Mouse (Mus musculus) cerebellum, postnatal 36 days (tissue): ENCODE results near the gene Bicra.

Experiments
- DNase-seq, 2 experiments: peaks; one replicate each; pipeline ENCODE4 v3.0.0; 2021 to 2022; ENCODE audit warnings: mixed read lengths in 2 of 2

Bicra gene

DNA sequence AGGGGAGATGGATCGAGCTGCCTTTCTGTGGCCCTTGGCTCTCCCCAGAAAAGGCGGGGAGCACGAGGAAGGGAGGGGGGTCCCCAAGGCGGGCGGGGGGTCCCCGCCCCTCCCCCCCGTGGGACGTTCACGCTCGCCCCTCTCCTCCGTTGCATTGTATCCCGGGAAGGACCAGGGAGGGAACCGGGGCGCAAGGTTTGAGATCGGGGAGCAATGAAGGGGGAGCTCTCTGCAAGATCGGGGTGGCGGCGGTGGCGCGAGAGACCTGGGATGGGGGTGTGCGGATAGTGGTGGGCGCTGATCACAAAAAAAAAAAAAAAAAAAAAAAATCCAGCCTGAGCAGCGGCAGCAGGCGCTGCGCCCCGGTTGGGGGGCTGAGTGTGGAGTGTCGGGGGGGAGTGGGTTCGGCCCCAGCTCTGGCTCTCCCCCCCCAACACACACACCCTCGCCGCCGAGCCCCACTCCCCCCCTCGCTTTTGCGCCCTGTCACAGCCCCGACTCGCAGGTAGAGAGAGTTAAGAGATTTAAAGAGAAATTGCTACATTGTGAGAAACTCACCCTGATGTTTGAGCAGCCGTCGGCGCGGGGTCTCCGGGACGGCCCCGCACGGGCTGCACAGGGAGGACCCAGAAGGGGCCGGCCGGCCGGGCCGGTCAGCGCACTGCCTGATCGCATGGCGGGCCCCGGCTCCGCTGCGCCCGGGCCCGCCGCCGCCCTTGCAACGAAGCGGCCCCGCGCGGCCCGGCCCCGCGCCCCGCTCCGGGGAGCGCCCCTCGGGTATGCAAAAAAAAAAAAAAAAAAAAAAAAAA is at the start of gene Bicra:
TSS of gene Bicra (minus strand) at position 584 of the 809 bp plus-strand sequence.
- DNase-seq, result peak; percentile 79 to 87

DNA sequence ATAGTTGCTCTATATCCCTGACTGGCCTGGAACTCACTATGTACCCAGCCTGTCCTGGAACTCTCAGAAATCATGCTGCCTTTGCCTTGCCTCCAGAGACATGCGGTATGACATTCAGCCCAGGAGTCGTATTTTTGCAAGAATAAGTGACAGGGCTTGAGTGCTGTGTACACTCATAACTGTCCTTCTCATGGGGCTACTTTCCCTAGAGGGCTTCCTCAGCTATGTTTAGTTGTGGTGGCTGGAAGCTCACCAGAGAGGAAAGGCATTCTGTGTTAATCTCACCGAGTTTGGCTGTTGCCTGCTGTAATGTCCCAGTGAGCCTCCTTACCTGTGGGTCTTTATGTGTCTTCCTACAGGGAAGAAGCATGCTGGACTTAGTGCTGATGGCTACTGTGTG is 46.9 kb upstream of the Bicra start:
- no peak for DNase-seq

DNA sequence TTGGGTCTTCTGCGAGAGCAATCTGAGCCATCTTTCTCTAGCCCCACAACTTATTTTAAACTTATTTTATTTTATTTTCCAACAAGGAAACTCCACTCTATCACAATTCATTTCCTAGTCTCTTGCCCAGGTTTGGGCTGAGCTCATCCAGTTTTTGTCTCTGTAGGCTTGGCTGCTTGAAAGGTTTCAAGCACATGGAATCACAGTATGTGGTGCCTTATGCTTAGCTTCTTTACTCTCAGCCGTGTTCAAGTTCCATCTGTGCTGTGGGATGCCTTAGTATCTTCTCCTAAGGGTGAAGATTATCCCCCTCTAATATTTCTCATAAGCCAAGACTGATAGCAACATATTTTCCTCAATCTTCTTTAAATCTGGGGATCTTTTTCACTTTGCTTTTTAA is 39.9 kb upstream of the Bicra start:
- DNase-seq, result no peak

DNA sequence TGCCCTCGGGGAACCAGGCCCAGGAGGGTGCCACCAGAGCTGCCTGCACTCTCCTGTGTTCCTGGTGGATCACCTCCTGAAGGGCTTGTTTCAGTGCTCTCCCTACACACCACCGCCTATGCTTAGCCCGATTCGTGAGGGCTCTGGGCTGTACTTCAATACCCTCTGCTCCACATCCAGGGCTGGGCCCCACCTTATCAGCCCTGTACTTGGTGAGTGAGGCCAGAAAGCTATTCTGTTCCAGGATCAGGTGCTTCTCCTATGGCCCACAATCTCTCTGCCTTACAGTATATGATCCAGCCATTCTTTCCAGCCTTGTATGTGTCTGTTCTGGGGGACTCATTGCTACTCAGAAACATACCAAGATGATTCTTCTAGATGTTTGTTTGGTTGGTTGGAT is 35.6 kb upstream of the Bicra start:
- DNase-seq, result no peak

DNA sequence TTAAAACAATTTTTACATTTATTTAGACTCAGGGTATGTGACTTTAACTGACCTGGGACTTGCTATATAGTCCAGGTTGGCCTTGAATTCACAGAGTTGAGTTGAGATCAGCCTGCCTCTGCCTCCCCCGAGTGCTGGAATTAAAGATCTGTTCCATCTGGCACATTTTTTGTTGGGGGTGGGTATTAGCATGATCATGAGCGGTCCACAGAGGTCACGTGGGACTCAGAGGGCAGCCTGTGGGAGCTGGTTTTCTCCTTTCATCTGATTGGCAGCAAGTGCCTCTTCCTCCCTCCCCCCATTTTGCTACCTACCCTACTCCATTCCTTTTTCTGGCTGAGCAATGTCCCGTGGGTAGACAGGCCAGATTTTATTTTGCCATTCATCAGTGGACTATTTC is 32.9 kb upstream of the Bicra start:
- no peak for DNase-seq

DNA sequence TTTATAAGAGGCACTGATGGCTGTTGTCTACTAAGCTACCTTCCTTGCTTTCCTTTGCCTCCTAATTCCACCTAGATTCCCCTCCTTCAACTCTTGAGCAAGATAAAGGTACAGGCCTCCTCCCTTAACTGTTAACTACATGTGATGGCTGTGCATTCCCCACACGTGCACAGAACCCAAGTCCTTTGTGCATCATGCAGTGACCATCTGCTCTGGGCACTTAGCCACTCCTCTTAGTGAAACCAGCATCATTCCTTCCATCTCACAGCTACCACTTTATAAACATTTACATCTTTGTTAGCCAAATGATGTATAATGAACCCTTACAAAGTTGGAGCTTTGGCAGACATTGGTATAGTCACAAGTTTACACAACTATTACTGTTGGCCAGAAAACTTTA is 32.2 kb upstream of the Bicra start:
- DNase-seq, result no peak

DNA sequence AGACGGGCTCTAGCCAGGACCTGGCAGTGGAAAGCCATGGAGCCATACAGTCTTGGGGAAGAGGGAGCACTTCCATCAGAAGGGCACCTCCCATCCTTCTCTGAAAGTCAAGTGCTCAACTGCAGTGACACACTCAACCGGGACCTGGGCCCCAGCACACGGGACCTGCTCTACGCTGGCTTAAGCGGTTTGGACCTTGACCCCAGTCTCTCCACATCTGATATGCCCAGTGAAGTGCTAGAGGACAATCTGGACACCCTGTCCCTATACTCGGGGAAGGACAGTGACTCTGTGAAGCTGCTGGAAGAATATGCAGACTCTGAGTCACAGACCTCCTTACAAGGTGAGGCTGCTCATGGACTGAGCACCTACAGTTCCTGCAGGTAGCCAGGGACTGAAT is 24.2 kb upstream of the Bicra start:
- no peak for DNase-seq

DNA sequence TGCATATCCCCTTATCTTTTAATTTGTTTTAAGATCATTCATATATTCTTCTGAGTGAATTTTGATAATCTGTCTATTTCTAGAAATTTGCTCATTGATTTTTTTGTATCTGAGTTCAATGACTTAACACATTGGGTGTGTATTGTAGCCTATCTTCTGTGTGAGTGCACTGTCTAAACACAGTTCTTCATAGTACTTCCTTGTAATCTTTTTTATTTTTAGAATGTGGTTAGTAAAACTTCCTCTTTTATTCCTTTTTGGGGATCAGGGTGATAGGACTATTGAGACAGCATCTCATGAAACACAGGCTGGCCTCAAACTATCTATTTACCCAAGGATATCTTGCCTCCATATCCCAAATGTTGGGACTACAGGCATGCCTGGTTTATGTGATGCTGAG is 23.1 kb upstream of the Bicra start:
- DNase-seq, result no peak

DNA sequence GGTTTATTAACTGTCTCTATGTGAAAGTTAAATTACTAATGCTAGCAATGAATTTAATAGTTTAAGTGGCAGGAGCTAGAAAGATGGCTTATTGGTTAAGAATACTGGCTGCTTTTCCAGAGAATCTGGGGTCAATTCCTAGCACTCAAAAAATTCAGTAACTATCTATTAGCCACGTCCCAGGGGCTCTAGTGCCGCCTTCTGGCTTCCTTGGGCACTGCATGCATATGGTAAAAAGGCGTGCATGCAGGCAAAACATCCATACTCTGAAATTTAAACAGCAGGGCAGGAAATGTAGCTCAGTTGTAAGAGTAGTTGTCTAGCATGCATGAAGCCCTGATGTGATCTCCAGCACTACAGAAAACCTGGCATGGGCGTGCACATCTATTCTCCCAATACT is 15.8 kb upstream of the Bicra start:
- no peak for DNase-seq

DNA sequence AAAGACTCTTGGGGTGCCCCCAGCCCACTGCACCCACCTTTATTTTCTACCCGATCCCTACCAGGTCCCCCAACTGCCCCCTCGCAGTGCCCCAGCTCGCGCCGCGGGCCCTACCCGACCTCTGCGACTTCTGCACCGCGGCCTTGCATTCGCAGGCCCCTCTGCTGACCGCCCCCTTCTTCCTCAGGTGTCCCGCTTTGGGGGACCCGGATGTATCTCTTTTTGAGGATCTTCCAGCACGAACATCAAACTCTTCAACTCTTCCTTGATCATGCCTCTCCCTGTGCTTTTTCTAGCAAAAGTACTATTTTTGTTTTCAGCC is 14.3 kb upstream of the Bicra start:
- DNase-seq, result no peak

DNA sequence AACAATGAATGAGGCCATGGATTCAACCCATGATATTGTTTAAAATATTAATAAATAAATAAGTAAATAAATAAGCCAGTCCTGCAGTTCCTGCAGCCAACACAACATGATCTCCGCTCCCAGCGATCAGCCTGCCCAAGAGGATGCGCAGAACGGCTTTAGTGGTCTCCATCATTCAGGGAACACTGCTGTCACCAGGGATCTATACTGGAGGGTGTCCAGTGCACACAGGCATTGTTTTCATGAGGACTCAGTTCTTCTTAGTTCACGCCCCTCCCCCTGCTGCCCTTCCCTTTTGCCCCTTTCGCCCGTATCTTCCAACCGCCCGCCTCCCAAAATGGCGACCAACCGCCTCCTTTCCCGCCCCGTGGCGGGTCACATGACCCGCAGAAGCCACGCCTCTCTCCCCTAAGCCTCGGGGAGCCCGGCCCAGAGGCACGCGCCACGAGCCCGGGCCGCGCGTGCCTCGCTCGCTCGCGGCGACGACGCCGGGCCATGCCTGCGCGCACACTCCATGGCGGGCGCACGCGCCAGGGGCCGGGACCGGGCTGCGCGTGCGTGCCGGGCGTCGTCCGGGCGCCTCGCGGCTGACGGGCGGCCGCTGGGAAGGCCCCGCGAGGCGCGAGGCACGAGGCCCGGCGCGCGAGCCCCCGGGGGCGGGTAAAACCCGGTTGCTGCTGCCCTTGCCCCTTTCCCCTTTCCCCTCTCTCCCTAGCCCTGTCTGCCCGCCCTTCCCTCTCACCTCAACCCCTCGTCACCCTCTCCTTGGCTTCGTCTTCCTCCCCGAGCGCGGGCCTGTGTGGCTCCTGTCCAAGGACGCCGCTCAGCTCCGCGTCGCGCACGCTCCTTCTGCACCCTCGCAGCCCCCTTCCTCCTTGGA is 13.7 kb upstream of the Bicra start, which contains the start of gene Zfp541:
TSS of gene Zfp541 (plus strand) at position 596 of the 880 bp plus-strand sequence.
- no peak for DNase-seq

DNA sequence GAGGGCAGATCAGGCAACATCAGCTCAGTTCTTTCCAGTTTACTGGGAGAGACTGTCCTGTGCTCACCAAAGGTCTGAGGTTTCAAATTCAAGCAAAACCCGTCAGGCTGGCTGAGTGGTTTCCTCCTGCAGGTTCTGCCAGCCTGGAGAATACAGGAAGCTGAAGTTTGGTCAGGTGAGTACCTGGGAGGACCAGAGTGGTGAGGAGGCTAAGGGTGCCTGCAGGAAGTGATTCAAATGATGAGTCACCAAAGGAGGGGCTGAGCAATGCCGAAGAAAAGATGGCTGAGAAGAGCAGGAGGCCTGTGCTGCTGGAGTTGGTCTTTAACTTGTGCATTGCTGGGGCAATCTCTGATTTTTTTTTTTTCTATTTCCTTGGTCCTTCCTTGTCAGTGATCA is 9.4 kb upstream of the Bicra start:
- DNase-seq, result no peak

DNA sequence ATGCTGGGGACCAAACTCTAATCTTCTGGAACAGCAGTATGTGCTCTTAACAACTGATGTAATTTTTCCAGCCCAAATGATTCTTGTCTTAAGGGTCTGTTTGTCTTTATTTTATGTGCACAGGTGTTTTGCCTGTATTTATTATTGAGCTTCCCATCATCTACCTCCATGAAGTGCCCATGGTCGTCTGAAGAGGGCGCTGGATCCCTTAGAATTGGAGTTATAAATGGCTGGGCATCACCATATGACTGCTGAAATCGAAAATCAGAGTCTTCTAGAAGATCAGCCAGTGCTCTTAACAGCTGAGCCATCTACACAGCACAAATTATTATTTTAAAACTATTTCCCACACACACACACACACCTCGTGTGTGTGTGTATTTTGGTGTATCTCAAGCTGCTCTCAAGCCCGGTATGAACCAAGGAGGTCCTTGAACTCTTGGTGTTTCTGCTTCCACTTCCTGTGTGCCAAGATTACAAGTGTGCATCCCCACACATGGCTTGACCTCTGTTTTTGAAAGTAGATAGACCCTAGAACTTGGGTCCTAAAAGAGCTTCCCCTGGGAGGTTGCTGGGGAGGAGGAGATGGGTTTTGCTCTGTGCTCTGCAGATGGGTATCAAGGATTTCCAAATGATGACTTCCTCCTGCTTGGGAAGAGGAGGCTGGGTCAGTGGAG is 8.9 kb upstream of the Bicra start:
- DNase-seq, result peak; percentile 75 to 82

DNA sequence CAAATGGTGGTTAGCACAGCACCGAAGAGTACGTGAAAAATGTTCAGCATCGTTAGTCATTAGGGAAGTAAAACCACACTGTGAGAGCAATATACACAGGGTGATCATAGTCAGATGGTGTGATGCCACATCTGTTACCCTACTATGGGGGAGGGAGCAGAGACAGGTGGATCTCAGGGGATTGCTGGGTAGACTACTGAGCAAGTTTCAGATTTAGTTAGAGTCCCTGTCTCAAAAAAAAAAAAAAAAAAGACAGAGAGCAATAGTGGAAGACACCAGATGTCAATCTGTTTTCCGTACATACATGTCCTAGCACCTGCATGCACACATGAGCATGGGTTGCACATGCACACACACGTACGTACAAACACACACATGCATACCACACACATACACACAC is 7.9 kb upstream of the Bicra start:
- DNase-seq, result no peak

DNA sequence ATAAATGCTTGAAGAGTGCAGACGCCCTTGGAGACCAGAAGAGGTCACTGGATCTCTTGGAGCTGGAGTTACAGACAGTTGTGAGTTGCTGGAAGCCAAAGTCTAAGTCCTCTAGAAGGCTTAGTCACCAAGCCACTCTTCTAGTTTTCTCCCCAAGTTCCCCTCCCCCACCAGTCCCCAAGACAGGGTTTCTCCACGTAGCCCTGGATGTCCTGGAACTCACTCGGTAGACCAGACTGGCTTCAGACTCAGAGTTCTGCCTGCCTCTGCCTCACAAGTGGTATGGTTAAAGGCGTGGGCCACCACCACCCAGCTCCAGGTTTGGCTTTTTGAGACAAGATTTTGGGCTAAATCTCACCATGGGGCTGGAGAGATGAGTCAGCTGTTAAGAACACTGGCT is 7.2 kb upstream of the Bicra start:
- no peak for DNase-seq

DNA sequence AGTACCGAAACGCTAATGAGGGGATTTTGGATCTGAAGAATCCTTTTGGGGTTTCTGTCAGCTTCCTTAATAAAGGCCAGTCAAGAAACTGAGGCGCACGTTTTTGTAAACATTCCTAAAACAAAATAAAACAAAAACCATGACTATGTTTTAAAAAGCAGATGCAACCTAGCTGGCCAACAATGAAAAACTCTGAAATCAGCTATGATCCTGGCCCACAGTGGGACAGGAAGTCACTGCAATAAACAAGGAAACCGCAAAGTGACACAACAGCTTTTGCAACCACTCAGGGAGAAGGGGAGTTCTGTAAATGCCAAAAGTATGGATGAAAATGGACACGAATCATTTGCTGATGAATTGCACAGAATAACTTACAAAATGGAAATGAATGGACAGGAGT is 5.4 kb upstream of the Bicra start:
- no peak for DNase-seq

DNA sequence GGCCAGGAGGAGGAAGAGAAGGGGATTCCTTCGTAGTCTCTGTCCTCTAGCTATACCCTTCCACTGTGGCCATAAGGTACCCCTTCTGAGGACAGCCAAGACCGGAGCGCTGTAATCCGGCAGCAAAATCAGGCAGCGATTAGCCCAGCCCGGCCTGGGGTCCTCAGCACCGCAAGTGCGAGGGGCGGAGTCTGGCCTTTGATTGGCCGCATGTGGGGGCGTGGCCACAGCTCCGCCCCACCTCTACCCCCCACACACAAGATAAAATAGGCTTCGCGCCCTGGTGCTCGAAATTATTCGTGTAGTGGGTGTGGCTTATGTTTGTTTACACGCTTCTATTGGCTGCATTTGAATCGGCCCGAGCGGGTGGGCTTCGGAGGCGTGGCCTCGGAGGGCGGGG is 5.0 kb upstream of the Bicra start:
- DNase-seq, result peak; percentile 85 to 88

DNA sequence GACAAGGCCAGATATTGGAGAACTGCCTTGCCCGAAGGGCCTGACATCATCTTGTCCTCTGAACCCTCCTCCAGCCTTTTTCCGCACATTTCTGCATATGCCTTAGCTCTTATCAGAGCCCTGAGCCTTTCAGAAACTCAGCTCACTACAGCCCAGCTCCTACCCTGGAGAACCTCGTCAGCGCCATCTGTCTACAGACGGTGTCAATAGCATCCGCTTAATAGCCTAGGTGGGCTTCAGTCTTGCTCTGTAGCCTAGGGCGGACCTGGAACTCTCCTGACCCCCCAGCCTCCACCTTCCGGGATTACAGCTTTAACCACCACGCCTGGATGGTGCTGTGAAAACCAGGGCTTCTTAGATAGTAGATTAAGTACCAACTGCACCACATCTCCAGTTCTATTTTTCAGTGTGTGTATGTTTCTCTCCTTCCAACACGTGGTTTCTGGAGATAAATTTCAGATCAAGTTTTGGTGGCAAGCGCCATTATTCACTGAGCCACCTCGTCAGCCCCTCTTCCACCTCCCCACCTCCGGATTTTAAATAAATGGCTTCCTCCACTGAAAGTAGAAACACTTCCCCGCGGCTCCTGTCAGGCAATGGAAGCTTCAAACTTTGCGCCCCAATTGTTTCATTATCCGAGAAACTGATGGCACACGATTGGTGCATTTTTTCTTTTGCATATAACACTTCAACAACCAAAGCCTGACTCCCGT is 4.3 kb upstream of the Bicra start:
- peak; percentile 75 to 80 for DNase-seq

DNA sequence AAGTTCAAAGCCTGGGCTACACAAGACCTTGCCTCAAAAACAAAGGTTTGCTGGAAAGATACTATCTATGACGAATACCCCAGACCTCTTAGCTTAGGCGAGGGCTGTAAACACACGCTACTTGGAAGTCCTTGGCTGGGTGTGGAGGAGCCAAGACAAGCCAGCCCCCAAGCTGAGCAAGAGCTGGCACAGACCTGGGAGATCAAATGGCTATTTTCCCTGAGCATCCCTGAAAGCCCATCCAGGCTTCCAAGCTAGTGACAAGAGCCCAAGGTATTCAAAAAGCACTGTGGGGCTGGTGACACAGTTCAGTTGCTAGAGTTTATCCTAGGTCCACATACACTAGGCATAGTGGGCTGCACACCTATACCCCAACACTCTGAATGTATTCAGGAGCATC is 2.9 kb upstream of the Bicra start:
- DNase-seq, result no peak

DNA sequence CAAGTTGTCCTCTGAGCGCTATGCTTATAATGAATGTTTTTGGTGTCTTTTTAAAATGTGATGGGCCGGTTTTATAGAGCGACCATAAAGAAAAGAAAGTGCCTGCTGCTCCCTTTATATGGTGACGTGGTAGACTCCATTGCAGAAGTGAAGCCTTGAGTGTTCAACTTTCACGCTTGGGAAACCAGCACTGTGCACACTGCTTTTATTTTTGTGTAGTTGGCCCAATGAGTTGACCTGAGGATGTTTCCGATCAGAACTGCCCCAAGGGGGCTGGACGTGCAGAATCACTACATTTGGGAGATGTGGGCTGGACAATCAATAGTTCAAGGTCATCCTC is 1.8 kb upstream of the Bicra start:
- no peak for DNase-seq

DNA sequence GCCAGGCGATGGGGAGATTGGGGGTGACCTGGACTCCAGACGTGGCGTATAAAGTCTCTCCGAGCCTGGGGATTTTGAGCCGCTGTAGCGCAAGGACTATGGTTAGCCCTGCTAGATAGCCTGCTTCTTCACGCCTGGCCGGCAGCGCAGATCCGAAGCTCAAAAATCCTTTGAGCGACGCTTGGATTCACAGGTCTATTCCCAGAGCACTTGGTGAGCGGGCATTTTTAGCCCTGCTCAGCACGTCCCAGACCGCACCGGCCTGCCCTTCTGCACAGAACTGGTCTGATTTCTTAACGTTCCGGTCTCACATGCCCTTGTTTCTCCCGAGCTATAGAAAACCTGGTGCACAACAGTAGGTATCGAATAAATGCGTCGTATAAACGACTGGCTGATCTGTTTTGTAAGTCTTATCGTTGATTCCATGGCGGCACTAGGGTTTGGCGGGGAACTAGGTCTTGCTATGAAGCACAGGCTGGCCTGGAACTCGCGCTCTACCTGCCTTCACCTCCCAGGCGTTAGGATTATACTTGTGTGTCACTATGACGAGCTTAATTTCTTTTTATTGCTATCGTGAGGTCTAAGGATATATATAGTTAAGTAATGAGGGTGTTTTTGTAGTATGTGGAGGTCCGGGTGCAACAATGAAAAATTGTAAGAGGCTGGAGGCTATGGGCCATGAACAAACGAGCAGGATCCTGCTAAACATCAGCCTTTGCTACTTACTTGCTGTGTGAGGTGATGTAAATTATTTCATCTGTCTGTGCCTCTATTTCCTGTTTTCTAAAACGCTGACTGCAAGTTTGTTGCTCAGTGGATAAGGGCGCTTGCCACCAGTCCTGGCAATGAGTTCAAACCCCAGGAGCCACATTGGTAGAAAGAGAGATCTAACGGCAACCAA is 1.2 kb upstream of the Bicra start:
- DNase-seq, result no peak

DNA sequence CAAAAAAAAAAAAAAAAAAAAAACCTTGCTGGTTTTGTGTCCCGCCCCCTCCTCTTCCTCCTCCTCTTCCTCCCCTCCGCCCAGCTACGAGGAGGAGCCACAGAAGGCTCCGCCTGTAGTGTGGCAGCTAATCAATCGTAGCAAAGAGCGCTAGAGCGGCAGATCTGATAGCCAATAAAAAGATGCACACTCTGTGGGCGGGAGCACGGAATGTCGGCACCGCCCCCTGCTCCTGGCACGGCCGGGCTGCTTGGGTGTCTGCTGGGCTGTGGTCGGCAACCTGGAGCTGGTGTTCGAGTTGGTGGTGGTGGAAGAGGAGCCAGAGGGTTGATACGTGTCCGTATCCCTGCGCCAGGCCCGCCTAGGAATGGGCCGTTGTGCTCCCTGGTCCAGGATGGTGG is 443 bp upstream of the Bicra start:
- DNase-seq, result peak; percentile 96 to 98
